Mouse (Mus musculus) cerebellum, adult 2 months (tissue): ENCODE measurements at regions not wholly inside any gene's neighbourhood (a gene's known extent, or its start where the extent isn't known, plus 50 kb on each side); places are given as distances from the start of the nearest gene placed in this dataset.

Experiments used
- DNase-seq, 2 experiments: peaks; one replicate each; pipeline ENCODE4 v3.0.0; 2021
- H3K27ac ChIP-seq: fragments of 200-500 bp; 2 replicates; pipeline ENCODE4 v1.5.1; 2012; ENCODE audit warnings: low read length, control low read depth, inconsistent platforms; ENCODE audit not compliant: insufficient read depth
- H3K27me3 ChIP-seq: fragments of 200-500 bp; 2 replicates; pipeline ENCODE4 v1.6.1; 2012; ENCODE audit warnings: inconsistent platforms, mild to moderate bottlenecking, low read length, moderate library complexity; ENCODE audit not compliant: control insufficient read depth, insufficient read depth
- H3K4me1 ChIP-seq: fragments of 200-500 bp; 2 replicates; pipeline ENCODE4 v1.6.1; 2011; ENCODE audit warnings: low read length; ENCODE audit not compliant: control insufficient read depth, insufficient read depth
- H3K4me3 ChIP-seq: fragments of 200-500 bp; replicated peaks from 2 replicates; pipeline ENCODE3; 2011; ENCODE audit warnings: mild to moderate bottlenecking, low read depth, low read length, control low read depth; ENCODE audit not compliant: insufficient read depth
- CTCF ChIP-seq: fragments of 200-500 bp; IDR thresholded peaks from 2 replicates; pipeline ENCODE4 v1.5.1; 2011; ENCODE audit warnings: low read depth, mild to moderate bottlenecking, control low read depth, low read length, moderate library complexity, borderline replicate concordance; ENCODE audit not compliant: insufficient read depth
- POLR2A ChIP-seq: fragments of 200-500 bp; IDR thresholded peaks from 2 replicates; pipeline ENCODE4 v1.6.1; 2011; ENCODE audit warnings: low read length, control low read depth, borderline replicate concordance; ENCODE audit not compliant: insufficient read depth
- WGBS: fragments of 180-500 bp; shearing (Covaris S2); methylation state at CpG from one replicate; pipeline ENCODE4 v1.1.7; 2018; 5-methylcytosine and 5-hydroxymethylcytosine counted together

DNA sequence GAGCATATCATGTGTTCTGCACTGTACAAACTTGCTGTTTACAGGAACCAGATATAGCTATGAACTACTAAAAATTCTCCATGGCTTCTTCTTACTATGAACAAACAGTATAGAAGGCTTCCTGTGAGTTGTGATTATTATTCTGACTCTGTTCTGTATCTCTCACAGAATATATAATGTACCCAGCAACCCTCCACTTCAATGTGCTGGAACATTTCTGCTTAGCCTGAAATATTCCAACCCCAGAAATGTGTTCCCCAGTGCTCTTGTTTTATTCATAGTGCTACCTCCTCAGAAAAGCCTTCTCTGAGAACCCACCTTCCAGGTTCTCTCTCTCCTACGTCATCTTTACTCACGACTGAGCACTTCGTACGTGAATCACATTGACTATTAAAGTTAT lies 132.0 kb upstream of the Gabra2 start:
- Histone ChIP-seq H3K27ac (no peak overlapping the region), H3K27me3 (no peaks in the 10 kb centered on the region), H3K4me1 (no peaks in the 10 kb centered on the region), H3K4me3 (no peak overlapping the region)
- WGBS, result 83% methylated on average over 4 of the region's 4 CpGs
- TF ChIP-seq POLR2A (no peak), CTCF (no peak)
- DNase-seq, result no peak

DNA sequence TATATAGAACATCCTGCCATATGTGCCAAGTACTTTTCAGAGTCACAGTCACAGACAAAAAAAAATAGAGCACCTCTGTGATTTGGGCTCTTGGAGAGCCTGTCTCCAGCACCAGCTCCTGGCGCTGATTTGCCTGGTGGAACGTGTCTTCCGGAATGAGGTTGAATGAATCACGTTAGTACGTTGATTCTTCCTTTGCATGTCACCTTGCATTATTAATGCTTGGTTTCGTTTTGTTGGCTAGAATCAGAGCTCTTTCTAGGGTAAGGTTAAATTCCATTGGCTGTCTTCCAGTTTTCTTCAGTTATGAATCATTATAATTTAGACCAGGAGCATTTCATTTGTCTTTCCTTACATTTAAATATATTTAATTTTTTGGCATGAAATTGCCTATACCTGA lies 105.2 kb upstream of the Gabra2 start:
- DNase-seq, result peak in 1 of 2 experiments; percentile 13
- no peak for TF ChIP-seq CTCF
- TF ChIP-seq POLR2A, result no peak
- Histone ChIP-seq H3K27ac (no peak overlapping the region), H3K27me3 (no peaks in the 10 kb centered on the region), H3K4me1 (no peaks in the 10 kb centered on the region), H3K4me3 (no peak overlapping the region)
- 9% methylated on average over 6 of the region's 6 CpGs for WGBS

DNA sequence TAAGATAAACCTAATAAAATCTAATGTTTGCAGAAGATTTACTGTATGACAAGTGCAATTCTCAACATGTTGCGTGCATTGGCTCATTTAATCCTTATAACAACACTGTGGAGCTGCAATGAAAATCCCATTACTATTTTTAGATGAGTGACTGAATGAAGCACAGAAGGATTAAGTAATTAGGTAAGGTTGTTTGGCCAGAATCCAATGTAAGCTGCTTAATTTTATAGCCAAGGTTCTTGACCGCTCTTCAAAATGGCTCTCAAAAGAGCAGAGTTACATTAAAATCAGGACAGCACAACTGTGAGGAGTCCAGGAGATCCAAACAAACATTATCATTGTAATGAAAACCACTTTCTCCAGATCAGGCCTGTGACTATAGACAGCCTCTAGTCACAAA lies 81.7 kb upstream of the Gabra2 start:
- TF ChIP-seq POLR2A (no peak), CTCF (no peak)
- Histone ChIP-seq H3K4me3 (no peak overlapping the region), H3K27me3 (no peaks in the 10 kb centered on the region), H3K4me1 (no peaks in the 10 kb centered on the region), H3K27ac (no peak overlapping the region)
- DNase-seq, result no peak
- WGBS, result 43% methylated on average over 2 of the region's 2 CpGs

DNA sequence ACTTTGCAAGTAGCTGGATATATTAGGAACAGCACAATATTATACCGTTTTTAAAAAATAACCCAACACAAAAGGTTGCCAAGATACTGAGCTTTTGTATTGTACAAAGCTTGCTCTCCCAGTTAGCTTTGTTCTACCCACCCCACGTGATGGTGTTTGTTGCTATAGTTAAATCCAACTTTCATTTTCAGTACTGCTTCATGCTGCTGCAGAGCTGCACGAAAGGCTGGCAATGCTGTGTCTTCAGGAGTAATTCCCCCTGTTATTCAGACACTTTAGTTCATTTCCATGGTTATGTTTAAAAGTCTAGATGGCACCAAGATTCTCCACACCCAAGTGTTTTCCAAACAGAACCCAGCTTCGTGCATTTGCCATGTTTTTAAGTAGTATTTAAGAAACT lies 74.7 kb upstream of the Gabra2 start:
- Histone ChIP-seq H3K4me1 (no peaks in the 10 kb centered on the region), H3K4me3 (no peak overlapping the region), H3K27me3 (no peaks in the 10 kb centered on the region), H3K27ac (no peak overlapping the region)
- TF ChIP-seq CTCF (no peak), POLR2A (no peak)
- no peak for DNase-seq
- WGBS, result 48% methylated on average over 4 of the region's 4 CpGs
